Mouse (Mus musculus) midbrain, embryonic 14.5 days (tissue): ENCODE data around the gene Vipr1. TPM values are rescaled to one million over a fixed set of nuclear protein-coding genes. Genes with fewer than 3 reads are reported as not detected.
A peak's percentile ranks its signal among the peaks of the same experiment; 100 is the strongest.
"Not testable (repeated sequence)": the region's sequence is repeated elsewhere in the genome, so short reads cannot be mapped to it uniquely, and the experiment has no call there.

Source experiments
- ATAC-seq: fragments of 200-750 bp; cut with Nextera tagmentation; 2 replicates; pipeline ENCODE4 v1.8.0; 2017; ENCODE audit warnings: moderate number of reproducible peaks, moderate library complexity; ENCODE audit not compliant: low FRiP score, low TSS enrichment
- DNase-seq: peaks from one replicate; pipeline ENCODE4 v3.0.0-alpha.2; 2015
- H3K27ac ChIP-seq: fragments of 300-500 bp; sonication (generic); replicated peaks from 2 replicates; pipeline ENCODE4 v1.5.1; 2014; ENCODE audit warnings: mild to moderate bottlenecking, low read depth, low read length, moderate library complexity
- H3K27me3 ChIP-seq: fragments of 300-500 bp; sonication (generic); 2 replicates; pipeline ENCODE4 v1.6.1; 2014; ENCODE audit warnings: low read length, control low read depth, mixed read lengths; ENCODE audit not compliant: control insufficient read depth, insufficient read depth
- H3K36me3 ChIP-seq: fragments of 300-500 bp; sonication (generic); 2 replicates; pipeline ENCODE4 v1.6.1; 2014; ENCODE audit warnings: low read length, control low read depth; ENCODE audit not compliant: control insufficient read depth, insufficient read depth
- H3K4me1 ChIP-seq: fragments of 300-500 bp; sonication (generic); 2 replicates; pipeline ENCODE4 v1.6.1; 2014; ENCODE audit warnings: mild to moderate bottlenecking, antibody characterized with exemption, low read length, control low read depth; ENCODE audit not compliant: control insufficient read depth, insufficient read depth
- H3K4me2 ChIP-seq: fragments of 300-500 bp; sonication (generic); 2 replicates; pipeline ENCODE4 v1.6.1; 2014; ENCODE audit warnings: mild to moderate bottlenecking, low read length, moderate library complexity
- H3K4me3 ChIP-seq: fragments of 300-500 bp; sonication (generic); replicated peaks from 2 replicates; pipeline ENCODE4 v1.5.1; 2014; ENCODE audit warnings: low read depth, low read length
- H3K9ac ChIP-seq: fragments of 300-500 bp; sonication (generic); replicated peaks from 2 replicates; pipeline ENCODE4 v1.6.1; 2014; ENCODE audit warnings: mild to moderate bottlenecking, low read length, moderate library complexity
- H3K9me3 ChIP-seq: fragments of 300-500 bp; sonication (generic); 2 replicates; pipeline ENCODE4 v1.6.1; 2016; ENCODE audit warnings: low read length, control low read depth, mixed read lengths; ENCODE audit not compliant: control insufficient read depth
- WGBS: fragments of 180-500 bp; shearing (Covaris S2); extraction: QIAGEN DNeasy Blood & Tissue Kit; methylation state at CpG from one replicate; pipeline ENCODE4 v1.1.7; 2014; 5-methylcytosine and 5-hydroxymethylcytosine counted together
- polyA plus RNA-seq: library from polyadenylated mRNA; unstranded; fragments of >200 nt; fragmentation: Nextera tagmentation; extraction: Ambion mirVana; gene quantifications from 2 replicates; pipeline ENCODE4 v1.2.1, GENCODE M21; 2014

Gene Vipr1
- polyA plus RNA-seq, result 0.08 and 0.25 TPM in 2 replicates

- H3K4me3 ChIP-seq, result peak within 1 kb of the TSS; percentile 48
- no peaks in the 10 kb centered on the region for H3K36me3 ChIP-seq
- H3K9ac ChIP-seq, result peak within 1 kb of the TSS; percentile 62
- H3K4me2 ChIP-seq, result peak within 1 kb of the TSS; percentile 89
- DNase-seq (peak; percentile 86), ATAC-seq (peak; percentile 85)
- H3K9me3 ChIP-seq, result no peaks in the 10 kb centered on the region
- WGBS, result under 1% methylated on average over 79 of the region's 79 CpGs
- H3K4me1 ChIP-seq, result peaks cover 16% of the 10 kb centered on the region
- H3K27me3 ChIP-seq, result peaks cover 40% of the 10 kb centered on the region
- H3K27ac ChIP-seq, result no peak within 1 kb of the TSS
Observed at GRCm38 (mm10) chr9:121642401-121643181, at the start of gene Vipr1. Gene Vipr1, plus strand, starts transcription at chr9:121642716.

DNA sequence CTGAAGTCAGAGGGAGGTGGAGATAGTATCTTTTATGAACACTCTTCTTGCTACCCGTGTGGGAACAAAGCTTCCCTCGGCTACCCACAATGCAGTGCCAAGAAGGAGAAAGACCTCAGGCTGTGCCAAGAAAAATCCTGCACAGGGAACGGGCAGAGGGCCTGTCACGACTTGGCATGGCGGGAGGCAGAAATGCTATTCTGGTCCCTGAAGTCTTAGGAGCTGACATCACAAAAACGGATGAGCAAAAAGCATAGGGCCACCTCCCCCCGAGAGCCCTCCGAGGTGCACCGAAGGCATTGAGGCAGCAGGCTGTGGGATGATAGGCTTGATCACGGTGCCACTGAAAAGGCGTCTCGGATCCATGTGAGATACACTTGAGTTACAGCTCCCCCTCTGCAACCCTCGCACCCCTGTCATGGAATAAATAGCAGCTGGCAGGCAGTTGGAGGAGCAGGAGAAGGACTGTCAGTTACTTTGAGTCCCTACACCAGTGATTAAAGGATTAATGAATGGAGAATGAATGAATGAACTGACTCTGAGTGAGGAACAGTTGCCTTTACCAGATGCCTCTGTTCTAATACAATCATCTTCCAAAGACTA, 49.5 kb upstream of the Vipr1 start:
- DNase-seq, result no peak
- Histone ChIP-seq H3K9me3 (no peaks in the 10 kb centered on the region), H3K4me3 (no peak overlapping the region), H3K9ac (no peak overlapping the region), H3K4me1 (no peaks in the 10 kb centered on the region), H3K27me3 (no peaks in the 10 kb centered on the region), H3K36me3 (no peaks in the 10 kb centered on the region), H3K27ac (no peak overlapping the region), H3K4me2 (no peak overlapping the region)
- WGBS, result 73% methylated on average over 13 of the region's 13 CpGs
- no peak for ATAC-seq

DNA sequence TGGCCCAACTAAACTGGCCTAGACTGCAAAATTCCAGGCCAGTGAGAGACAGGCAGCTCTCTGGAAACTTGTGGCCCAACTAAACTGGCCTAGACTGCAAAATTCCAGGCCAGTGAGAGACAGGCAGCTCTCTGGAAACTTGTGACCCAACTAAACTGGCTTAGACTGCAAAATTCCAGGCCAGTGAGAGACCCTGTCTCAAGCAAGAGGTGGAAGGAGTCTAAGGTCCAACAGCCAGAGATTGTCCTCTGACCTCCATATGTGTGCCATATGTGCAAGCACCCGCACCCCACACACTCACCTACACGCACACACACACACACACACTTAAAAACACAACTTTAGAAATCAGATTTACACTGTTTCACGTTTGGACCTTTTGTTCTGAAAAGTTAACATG, 48.7 kb upstream of the Vipr1 start:
- 84% methylated on average over 3 of the region's 3 CpGs for WGBS
- not testable (repeated sequence) for H3K4me1 ChIP-seq

GRCm38 (mm10) chr9:121594771-121595170, 47.7 kb upstream of the Vipr1 start:
- H3K4me2 ChIP-seq, result no peak overlapping the region
- no peaks in the 10 kb centered on the region for H3K27me3 ChIP-seq
- 53% methylated on average over 4 of the region's 4 CpGs for WGBS
- no peak overlapping the region for H3K27ac ChIP-seq
- DNase-seq, result no peak
- no peak overlapping the region for H3K4me3 ChIP-seq
- no peak for ATAC-seq
- H3K9me3 ChIP-seq, result no peaks in the 10 kb centered on the region
- no peaks in the 10 kb centered on the region for H3K36me3 ChIP-seq
- no peak overlapping the region for H3K9ac ChIP-seq
- H3K4me1 ChIP-seq, result no peaks in the 10 kb centered on the region

More for the DNA sequence above, 48.7 kb upstream of the Vipr1 start:
- not testable (repeated sequence) for H3K9ac ChIP-seq, H3K27ac ChIP-seq, H3K4me3 ChIP-seq, ATAC-seq, H3K27me3 ChIP-seq, H3K4me2 ChIP-seq, H3K36me3 ChIP-seq, H3K9me3 ChIP-seq, DNase-seq

- Histone ChIP-seq H3K9me3 (no peaks in the 10 kb centered on the region), H3K4me1 (no peaks in the 10 kb centered on the region), H3K27ac (no peak overlapping the region), H3K4me3 (no peak overlapping the region), H3K36me3 (no peaks in the 10 kb centered on the region), H3K9ac (no peak overlapping the region), H3K27me3 (no peaks in the 10 kb centered on the region), H3K4me2 (no peak overlapping the region)
- no peak for DNase-seq
- no peak for ATAC-seq
- WGBS, result 84% methylated on average over 2 of the region's 2 CpGs
Observed at GRCm38 (mm10) chr9:121598106-121598505, 44.4 kb upstream of the Vipr1 start.

DNA sequence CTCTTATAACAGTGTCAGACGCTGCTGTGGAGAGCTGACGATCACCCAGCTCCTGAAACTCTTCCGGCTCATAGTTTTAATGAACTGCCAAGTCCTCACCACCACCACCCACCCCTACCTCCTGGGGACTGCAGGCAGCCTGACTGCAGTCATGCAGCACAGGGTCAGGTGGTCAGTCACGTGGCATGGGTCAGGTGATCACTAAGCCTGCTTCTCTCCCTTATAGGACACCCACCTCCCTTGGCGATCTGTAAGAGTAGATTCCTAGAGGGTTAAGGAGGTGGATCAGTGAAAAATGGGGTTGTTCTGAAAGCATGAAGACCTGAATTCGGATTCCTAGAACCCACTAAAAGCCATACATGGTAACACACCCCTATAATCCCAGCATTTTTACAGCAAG, 43.0 kb upstream of the Vipr1 start:
- Histone ChIP-seq H3K36me3 (no peaks in the 10 kb centered on the region), H3K4me3 (no peak overlapping the region), H3K4me1 (no peaks in the 10 kb centered on the region), H3K9me3 (no peaks in the 10 kb centered on the region), H3K27ac (no peak overlapping the region), H3K27me3 (no peaks in the 10 kb centered on the region), H3K4me2 (no peak overlapping the region), H3K9ac (no peak overlapping the region)
- ATAC-seq (no peak), DNase-seq (no peak)
- WGBS, result 73% methylated on average over 6 of the region's 6 CpGs

GRCm38 (mm10) chr9:121600201-121600860, 42.2 kb upstream of the Vipr1 start:
- Histone ChIP-seq H3K4me3 (no peak overlapping the region), H3K27me3 (no peaks in the 10 kb centered on the region), H3K9me3 (no peaks in the 10 kb centered on the region), H3K4me1 (no peaks in the 10 kb centered on the region), H3K27ac (no peak overlapping the region), H3K4me2 (no peak overlapping the region), H3K36me3 (no peaks in the 10 kb centered on the region), H3K9ac (no peak overlapping the region)
- 58% methylated on average over 13 of the region's 13 CpGs for WGBS
- DNase-seq, result no peak
- no peak for ATAC-seq

GRCm38 (mm10) chr9:121600861-121601427, 41.6 kb upstream of the Vipr1 start:
- H3K9ac ChIP-seq, result no peak overlapping the region
- WGBS, result 41% methylated on average over 6 of the region's 6 CpGs
- H3K9me3 ChIP-seq, result no peaks in the 10 kb centered on the region
- H3K27me3 ChIP-seq, result no peaks in the 10 kb centered on the region
- DNase-seq, result no peak
- no peak overlapping the region for H3K4me2 ChIP-seq
- no peaks in the 10 kb centered on the region for H3K36me3 ChIP-seq
- no peak for ATAC-seq
- H3K4me3 ChIP-seq, result no peak overlapping the region
- no peak overlapping the region for H3K27ac ChIP-seq
- H3K4me1 ChIP-seq, result no peaks in the 10 kb centered on the region
